Mouse (Mus musculus): ENCODE data around the gene Taok3.

DNA sequence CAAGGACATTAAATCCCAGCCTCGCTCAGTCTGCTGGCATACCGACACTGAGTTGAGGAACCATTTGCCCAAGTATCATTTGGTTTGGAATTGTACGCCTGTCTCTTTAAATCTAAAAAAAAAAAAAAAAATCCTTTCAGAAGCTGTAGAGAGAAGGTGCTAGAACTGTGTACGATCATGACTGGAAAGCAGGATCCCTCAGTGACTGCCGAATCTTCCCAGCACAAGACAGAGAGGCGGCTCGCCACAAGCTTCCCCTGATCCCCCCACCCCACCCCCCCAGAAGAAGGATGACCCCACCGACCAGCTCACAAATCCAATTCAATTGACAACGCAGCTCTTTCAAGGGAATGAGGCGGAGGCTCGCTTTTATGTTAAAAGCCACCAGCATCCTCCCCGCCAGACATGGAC lies 120.4 kb downstream of the Taok3 start:
- no peak for TF ChIP-seq CTCF (IDR thresholded peaks at IDR 0.05 in 2 of 3, conservative IDR thresholded peaks at IDR 0.05 in 1 of 3; ENCODE audit: control insufficient read depth in 1 of 3, insufficient read depth in 1 of 3, low read depth in 2 of 3, low read length in 3 of 3, poor library complexity in 1 of 3, severe bottlenecking in 1 of 3)
- TF ChIP-seq HCFC1 (IDR thresholded peaks at IDR 0.05; ENCODE audit: low read depth, low read length), result no peak
